Mouse (Mus musculus) thymus, postnatal 4 days (tissue): ENCODE measurements at regions not wholly inside any gene's neighbourhood (a gene's known extent, or its start where the extent isn't known, plus 50 kb on each side); places are given as distances from the start of the nearest gene placed in this dataset.
A peak's percentile ranks its signal among the peaks of the same experiment; 100 is the strongest.

Source experiments
- DNase-seq: peaks from one replicate; pipeline ENCODE4 v3.0.0; 2021

- no peak for DNase-seq
Observed at GRCm38 (mm10) chr6:49893113-49893512, 70.6 kb downstream of the Npy start.

GRCm38 (mm10) chr6:49899146-49899545 lies 76.6 kb downstream of the Npy start:
- no peak for DNase-seq

- no peak for DNase-seq
Observed at GRCm38 (mm10) chr6:49901512-49901911, 79.0 kb downstream of the Npy start.

- DNase-seq, result no peak
Observed at GRCm38 (mm10) chr6:49904001-49904400, 81.5 kb downstream of the Npy start.

- DNase-seq, result no peak
Observed at GRCm38 (mm10) chr6:49906456-49906855, 83.9 kb downstream of the Npy start.

GRCm38 (mm10) chr6:49919089-49919812 lies 96.7 kb downstream of the Npy start:
- DNase-seq, result no peak

GRCm38 (mm10) chr6:49919813-49920170 lies 97.3 kb downstream of the Npy start:
- no peak for DNase-seq

GRCm38 (mm10) chr6:49924296-49924695 lies 101.8 kb downstream of the Npy start:
- DNase-seq, result no peak

- DNase-seq, result no peak
Observed at GRCm38 (mm10) chr6:49928075-49928474, 105.6 kb downstream of the Npy start.

- DNase-seq, result peak; percentile 33
Observed at GRCm38 (mm10) chr6:49930104-49930503, 107.6 kb downstream of the Npy start.

- no peak for DNase-seq
Observed at GRCm38 (mm10) chr6:49943087-49943486, 120.6 kb downstream of the Npy start.

- DNase-seq, result no peak
Observed at GRCm38 (mm10) chr6:49958891-49959290, 136.4 kb downstream of the Npy start.

- DNase-seq, result no peak
Observed at GRCm38 (mm10) chr6:49961166-49961565, 138.7 kb downstream of the Npy start.

GRCm38 (mm10) chr6:49965944-49966545 lies 143.5 kb downstream of the Npy start:
- DNase-seq, result no peak

- no peak for DNase-seq
Observed at GRCm38 (mm10) chr6:49966555-49966954, 143.5 kb upstream of the Mpp6 start.

GRCm38 (mm10) chr6:49973258-49973865 lies 136.7 kb upstream of the Mpp6 start:
- peak; percentile 28 for DNase-seq

GRCm38 (mm10) chr6:49977783-49978182 lies 132.3 kb upstream of the Mpp6 start:
- no peak for DNase-seq

- no peak for DNase-seq
Observed at GRCm38 (mm10) chr6:49983740-49984139, 126.3 kb upstream of the Mpp6 start.

GRCm38 (mm10) chr6:49985127-49985526 lies 124.9 kb upstream of the Mpp6 start:
- no peak for DNase-seq

GRCm38 (mm10) chr6:49987141-49987540 lies 122.9 kb upstream of the Mpp6 start:
- DNase-seq, result no peak

GRCm38 (mm10) chr6:49987541-49988210 lies 122.4 kb upstream of the Mpp6 start:
- no peak for DNase-seq

- DNase-seq, result no peak
Observed at GRCm38 (mm10) chr6:49989585-49990521, 120.2 kb upstream of the Mpp6 start.

- DNase-seq, result no peak
Observed at GRCm38 (mm10) chr6:49990522-49990858, 119.6 kb upstream of the Mpp6 start.
